Mouse (Mus musculus): ENCODE data around the gene Cdh26.

Cdh26 gene

DNA sequence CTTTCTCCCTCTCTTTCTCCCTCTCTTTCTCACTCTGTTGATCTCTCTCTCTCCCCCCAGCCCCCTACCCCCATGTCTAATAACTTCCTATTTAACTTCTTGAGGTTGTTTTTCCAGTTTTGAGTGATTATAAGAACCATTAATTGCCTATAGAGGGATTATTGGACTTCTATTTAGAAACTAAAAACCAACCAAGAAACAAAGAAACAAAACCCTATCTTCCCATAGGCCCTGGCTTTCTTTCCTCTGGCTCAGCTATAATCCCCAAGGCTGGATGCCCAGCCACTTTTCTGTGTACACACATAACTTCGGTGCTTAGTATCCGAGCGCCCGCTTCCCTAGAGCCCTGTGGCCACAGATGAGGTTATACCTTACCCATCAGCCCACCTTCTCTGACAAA lies at the start of gene Cdh26:
Cdh26 (plus strand) TSS at position 301 of the 400 bp plus-strand sequence.
- no peak for DNase-seq (ENCODE audit: low read depth, low spot score)

DNA sequence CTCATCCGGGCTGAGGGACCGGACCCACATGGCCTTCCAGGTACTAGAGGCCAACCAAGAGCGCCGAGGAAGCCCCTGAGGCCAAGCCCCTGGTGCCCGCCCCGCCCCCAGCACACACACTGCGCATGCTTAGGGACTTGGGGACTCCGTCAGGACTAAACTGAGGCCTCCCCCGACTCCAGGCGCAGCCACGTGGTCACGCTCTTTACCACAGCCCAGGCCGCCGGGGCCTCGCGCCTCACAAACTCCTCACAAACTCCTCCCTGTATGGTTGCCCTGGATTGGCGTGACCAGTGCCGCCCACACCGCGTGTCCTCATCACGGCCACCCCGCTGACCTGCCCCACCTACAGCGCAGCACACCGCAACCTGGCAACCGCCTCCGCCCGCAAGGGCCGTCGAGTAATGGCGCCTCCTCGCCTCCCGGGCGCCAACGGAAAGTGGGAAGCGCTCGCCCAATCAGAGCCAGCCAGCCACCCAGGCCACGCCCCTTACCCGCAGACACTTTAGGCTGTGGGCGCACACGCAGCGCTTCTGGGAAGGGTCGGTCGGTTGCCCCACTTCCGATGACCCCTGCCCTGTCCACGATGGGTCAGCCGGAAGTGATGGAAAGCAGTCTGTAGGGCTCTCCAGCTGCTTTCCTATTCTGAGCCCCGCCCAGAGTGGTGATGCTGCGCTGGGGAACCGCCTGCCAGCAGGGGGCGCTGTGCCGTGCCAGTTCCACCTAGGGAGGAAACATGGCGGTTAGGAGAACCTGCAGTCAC lies 23.1 kb upstream of the Cdh26 start, which contains the start of gene Sycp2:
Sycp2 (minus strand) TSS at position 633 of the 763 bp plus-strand sequence.
- DNase-seq (ENCODE audit: low read depth, low spot score), result no peak

DNA sequence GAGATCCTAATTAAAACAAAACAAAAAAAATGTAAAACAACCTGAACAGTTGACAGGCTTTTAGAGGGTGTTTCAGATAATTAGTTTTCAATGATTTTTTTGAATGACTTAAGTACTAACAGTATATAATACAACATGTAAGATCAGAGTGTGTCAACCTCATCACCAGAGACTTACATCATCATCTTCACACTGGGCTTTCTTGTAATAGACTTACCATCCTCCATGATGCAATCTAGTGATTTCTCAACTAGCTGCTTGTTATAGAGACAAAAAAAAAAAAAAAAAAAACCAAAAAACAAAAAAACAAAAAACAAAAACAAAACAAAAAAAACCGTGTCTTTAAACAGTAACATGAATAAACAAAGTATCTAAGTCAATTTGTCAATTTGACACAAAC lies 21.3 kb upstream of the Cdh26 start:
- DNase-seq (ENCODE audit: low read depth, low spot score), result no peak

GRCm38 (mm10) chr2:178410286-178410685 lies 20.0 kb upstream of the Cdh26 start:
- DNase-seq (ENCODE audit: low read depth, low spot score), result no peak

DNA sequence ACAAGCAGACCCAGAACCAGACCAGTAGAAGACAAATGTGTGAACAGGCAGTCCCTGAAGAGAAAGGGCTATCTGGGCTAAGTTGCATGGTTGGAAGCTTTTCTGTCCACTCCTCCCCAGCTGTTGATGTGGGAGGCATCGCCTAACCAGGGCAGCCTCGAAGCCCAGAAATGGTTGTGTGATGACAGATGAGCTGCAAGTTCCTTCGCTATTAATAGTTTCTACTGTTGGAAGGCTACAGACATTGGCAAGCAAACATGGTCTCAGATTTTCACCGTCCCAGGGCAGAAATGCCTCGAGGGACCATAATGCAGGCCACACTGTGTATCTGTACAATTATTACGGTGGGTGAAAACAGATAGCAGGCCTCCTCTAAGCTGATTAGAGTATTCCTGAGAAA lies 17.7 kb upstream of the Cdh26 start:
- no peak for DNase-seq (ENCODE audit: low read depth, low spot score)

DNA sequence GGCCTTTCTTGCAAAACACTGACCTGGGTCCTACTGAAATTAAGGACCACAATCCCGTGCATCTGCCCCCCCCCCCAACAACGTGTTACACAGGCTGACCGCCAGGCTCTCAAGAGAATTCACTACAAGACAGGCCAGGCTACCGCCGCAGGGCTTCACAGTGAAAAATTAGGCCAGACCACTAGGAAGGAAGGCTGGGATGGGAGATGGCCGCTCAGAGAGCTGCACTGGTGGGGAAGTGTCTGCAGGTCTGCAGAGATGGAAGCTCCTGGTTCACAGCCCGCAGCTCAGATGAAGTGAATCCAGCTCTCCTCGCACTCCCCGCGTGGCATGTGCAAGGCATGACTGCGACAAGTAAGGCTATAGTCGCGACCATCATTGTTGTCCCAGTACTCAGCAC lies 17.2 kb upstream of the Cdh26 start:
- DNase-seq (ENCODE audit: low read depth, low spot score), result no peak

GRCm38 (mm10) chr2:178413481-178414260 lies 16.7 kb upstream of the Cdh26 start:
- no peak for DNase-seq (ENCODE audit: low read depth, low spot score)

DNA sequence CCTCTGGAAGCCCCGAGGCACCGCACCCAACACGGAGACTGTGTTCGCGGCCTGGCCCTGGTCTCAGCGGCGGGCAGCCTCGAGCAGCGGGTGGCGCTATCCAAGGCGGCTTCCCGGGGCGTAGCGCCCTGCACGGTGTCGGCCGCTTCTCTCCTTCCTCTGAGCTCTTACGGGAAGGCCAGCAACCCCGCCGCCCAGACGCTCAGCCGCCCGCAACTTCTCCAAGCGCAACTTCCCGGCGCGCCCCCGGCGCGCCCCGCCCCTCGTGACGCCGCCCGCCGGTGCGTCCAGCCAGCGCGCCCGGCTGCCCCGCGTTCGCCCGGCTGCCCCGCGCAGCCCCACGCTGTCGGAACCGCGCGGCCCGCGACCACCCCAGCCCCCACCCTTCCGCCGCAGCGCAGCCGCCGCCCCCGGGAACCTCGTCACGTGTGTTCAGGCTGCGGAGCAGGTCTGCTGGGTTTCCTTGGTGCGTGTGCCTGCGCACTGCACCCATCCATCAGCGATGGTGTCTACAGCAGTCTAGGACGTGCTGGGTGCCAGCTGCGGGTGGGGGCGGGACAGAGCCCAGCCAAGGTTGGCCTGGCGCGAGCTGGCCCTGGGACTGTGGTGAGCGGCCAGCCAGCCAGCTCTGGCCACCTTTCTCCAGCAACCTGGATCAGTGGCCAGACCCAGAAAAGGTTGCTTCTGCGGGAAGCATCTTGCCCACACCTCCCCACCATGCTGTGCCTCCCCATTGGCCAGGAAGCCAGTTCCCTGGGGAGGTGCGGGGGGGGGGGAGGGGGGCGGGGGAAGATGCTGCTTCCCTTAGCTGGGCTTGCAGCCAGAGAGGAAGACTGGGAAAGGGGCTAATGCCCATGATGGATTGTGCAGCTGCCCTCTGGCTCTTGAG lies 15.8 kb upstream of the Cdh26 start, which contains the start of the genes Ppp1r3d and Fam217b:
Ppp1r3d (minus strand) TSS at position 212 of the 889 bp plus-strand sequence.
Fam217b (plus strand) TSS at position 264 of the 889 bp plus-strand sequence.
- DNase-seq (ENCODE audit: low read depth, low spot score), result no peak

- DNase-seq (ENCODE audit: low read depth, low spot score), result no peak
Measured at GRCm38 (mm10) chr2:178415150-178415448, 15.2 kb upstream of the Cdh26 start.

DNA sequence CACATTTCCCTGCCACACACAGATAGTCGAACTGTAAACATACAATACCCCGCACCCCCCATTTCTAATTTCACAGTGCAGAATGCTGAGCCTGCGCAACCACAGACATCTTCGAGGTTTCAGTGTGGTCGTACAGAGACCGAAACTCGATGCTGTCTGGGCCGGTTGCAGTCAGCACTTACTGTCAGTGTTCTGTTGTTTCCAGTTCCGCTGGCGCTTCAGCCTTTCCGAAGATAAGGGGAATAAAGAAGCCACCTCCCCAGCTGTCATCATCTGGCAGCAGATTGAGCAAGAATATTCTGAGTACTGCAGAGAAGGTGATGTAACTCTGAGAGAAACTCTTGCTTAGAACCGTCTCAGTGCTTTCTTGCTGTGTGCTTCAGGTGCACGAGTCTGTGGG lies 13.9 kb upstream of the Cdh26 start:
- DNase-seq (ENCODE audit: low read depth, low spot score), result no peak

- no peak for DNase-seq (ENCODE audit: low read depth, low spot score)
Measured at GRCm38 (mm10) chr2:178416970-178417369, 13.4 kb upstream of the Cdh26 start.

- no peak for DNase-seq (ENCODE audit: low read depth, low spot score)
Measured at GRCm38 (mm10) chr2:178420576-178420975, 9.8 kb upstream of the Cdh26 start.

DNA sequence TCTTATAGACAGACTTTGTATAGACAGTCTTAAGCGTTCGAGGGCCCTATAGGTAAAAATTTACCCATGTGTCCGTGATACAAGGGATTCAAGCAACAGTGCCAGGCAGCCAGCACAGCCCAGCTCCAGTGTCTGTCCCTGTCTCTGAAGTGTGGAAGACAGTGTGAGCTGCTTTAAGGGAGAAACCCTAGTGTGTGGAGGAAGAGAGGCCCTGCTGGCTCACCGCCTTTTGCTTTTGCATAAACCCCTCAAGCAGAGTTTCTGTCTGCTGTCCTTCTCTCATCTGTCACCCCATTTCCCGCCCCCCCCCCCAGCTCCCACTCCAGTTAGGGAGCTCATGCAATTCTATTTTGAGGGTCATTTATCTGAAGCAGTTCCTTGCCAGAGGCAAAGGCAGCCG lies 8.7 kb upstream of the Cdh26 start:
- DNase-seq (ENCODE audit: low read depth, low spot score), result no peak

GRCm38 (mm10) chr2:178422186-178422585 lies 8.1 kb upstream of the Cdh26 start:
- no peak for DNase-seq (ENCODE audit: low read depth, low spot score)

- DNase-seq (ENCODE audit: low read depth, low spot score), result no peak
Measured at GRCm38 (mm10) chr2:178423223-178423622, 7.1 kb upstream of the Cdh26 start.

DNA sequence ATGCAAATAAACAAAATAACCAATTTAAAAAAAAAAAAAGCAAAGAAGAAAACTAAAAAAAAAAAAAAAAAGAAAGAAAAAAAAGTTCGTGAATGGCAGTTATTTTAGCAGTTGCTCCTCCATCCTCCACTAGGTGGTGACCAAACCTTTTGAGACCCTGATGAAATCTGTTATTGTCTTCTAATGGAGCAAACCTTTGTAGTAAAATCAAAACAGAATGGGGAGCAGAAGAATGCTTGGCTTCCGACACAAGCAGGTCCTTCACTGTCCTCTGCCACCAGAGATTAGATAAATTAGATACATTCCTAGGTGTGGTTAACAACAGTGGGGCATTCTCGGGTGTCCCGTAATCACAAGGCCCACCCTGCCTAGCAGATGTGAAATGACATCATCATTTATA lies 4.1 kb upstream of the Cdh26 start:
- DNase-seq (ENCODE audit: low read depth, low spot score), result no peak

GRCm38 (mm10) chr2:178427181-178427580 lies 3.1 kb upstream of the Cdh26 start:
- no peak for DNase-seq (ENCODE audit: low read depth, low spot score)

- DNase-seq (ENCODE audit: low read depth, low spot score), result no peak
Measured at GRCm38 (mm10) chr2:178428183-178428582, 2.1 kb upstream of the Cdh26 start.

- DNase-seq (ENCODE audit: low read depth, low spot score), result no peak
Measured at GRCm38 (mm10) chr2:178428676-178429075, 1.7 kb upstream of the Cdh26 start.

DNA sequence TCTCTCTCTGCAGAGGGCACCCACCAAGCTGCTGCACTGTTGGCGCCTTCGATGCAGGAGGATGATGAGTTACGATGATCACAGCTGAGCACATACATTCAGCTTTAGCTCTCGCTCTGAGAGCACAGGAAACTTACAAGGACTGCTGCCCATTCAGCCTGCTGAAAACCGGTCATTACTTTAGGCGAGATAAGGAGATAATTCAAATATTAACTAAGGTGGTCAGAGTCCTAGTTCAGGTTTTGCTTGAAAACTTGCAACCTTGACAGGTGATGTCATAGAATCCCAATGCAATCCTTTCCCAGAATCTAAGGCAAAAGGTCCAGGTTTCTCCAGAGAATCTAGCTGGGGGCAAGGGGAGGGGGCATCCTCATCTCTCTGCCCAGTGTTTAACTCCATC lies 905 bp upstream of the Cdh26 start:
- no peak for DNase-seq (ENCODE audit: low read depth, low spot score)

- no peak for DNase-seq (ENCODE audit: low read depth, low spot score)
Measured at GRCm38 (mm10) chr2:178433495-178433894, 3.2 kb downstream of the Cdh26 start.

DNA sequence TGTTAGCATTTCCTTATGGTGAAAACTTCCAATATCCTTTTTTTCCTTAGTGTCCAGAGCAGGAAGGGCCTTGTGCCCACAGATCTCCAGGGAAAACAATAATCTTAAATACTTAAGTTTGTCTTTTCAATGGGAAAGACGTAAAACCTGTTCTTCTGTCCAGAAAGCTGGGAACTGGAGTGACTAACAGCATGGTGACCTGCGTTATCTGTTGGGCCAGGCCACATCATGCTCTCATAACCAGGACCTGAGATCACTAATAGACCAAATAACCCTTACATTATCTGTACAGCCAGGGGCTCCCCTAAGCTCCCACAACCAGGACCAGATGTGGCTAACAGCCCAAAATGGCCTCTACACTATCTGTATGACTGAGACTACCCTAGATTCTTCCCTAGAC lies 3.6 kb downstream of the Cdh26 start:
- DNase-seq (ENCODE audit: low read depth, low spot score), result no peak
